Mouse (Mus musculus) liver, postnatal 0 days (tissue): Measurements from ENCODE around the gene Ubb.
"Not testable (repeated sequence)": the region's sequence is repeated elsewhere in the genome, so short reads cannot be mapped to it uniquely, and the experiment has no call there.

Experiments used
- CTCF ChIP-seq: sonication (generic); IDR thresholded peaks from 2 replicates; pipeline ENCODE4 v1.5.1; 2016; ENCODE audit warnings: antibody characterized with exemption, low read depth
- EP300 ChIP-seq: IDR thresholded peaks from 2 replicates; pipeline ENCODE4 v1.6.1; 2016; ENCODE audit warnings: antibody characterized with exemption, low read depth, mild to moderate bottlenecking

- not testable (repeated sequence) for TF ChIP-seq CTCF, EP300
These were observed 42.6 kb upstream of the Ubb start for GRCm38 (mm10) chr11:62508365-62508764.
